Mouse (Mus musculus) CH12.LX (cell line): ENCODE results near the gene Ccdc85b.

ENCODE experiments used
- CHD1 ChIP-seq: IDR thresholded peaks from 2 replicates; pipeline ENCODE4 v1.6.1; 2012; ENCODE audit warnings: low read depth, low read length, improper control_type of control experiment, inconsistent platforms
- CTCF ChIP-seq, 2 experiments: IDR thresholded peaks in 1 of 2; conservative IDR thresholded peaks in 1 of 2; 2 replicates each; pipeline ENCODE4 v1.5.1; 2011 to 2012; ENCODE audit warnings: low read depth in 2 of 2, low read length in 2 of 2, improper control_type of control experiment in 1 of 2, inconsistent platforms in 1 of 2, mild to moderate bottlenecking in 1 of 2, moderate library complexity in 1 of 2
- EP300 ChIP-seq: IDR thresholded peaks from 2 replicates; pipeline ENCODE4 v1.6.1; 2011; ENCODE audit warnings: low read length, improper control_type of control experiment
- MYC ChIP-seq: IDR thresholded peaks from 2 replicates; pipeline ENCODE4 v1.6.1; 2011; ENCODE audit warnings: low read depth, mild to moderate bottlenecking, improper control_type of control experiment, low read length
- POLR2A ChIP-seq: IDR thresholded peaks from 2 replicates; pipeline ENCODE4 v1.6.1; 2011; ENCODE audit warnings: low read depth, mild to moderate bottlenecking, improper control_type of control experiment, low read length
- USF1 ChIP-seq: IDR thresholded peaks from 2 replicates; pipeline ENCODE4 v1.6.1; 2014; ENCODE audit warnings: low read depth, mild to moderate bottlenecking, inconsistent platforms, low read length, improper control_type of control experiment

GRCm38 (mm10) chr19:5407133-5407532 lies 50.6 kb downstream of the Ccdc85b start:
- TF ChIP-seq POLR2A (no peak), CHD1 (0 out of 2 replicates have a peak, but pooled peaks have one; percentile 28), EP300 (no peak), USF1 (no peak), MYC (0 out of 2 replicates have a peak, but pooled peaks have one; percentile 14), CTCF (conservative IDR thresholded peaks at IDR 0.05 in 1 of 2, IDR thresholded peaks at IDR 0.05 in 1 of 2; ENCODE audit: low read depth in 2 of 2, low read length in 2 of 2) (peak; percentile 52 to 68)
